Mouse (Mus musculus): ENCODE results near the gene Adprm.
"Not testable (repeated sequence)": the region's sequence is repeated elsewhere in the genome, so short reads cannot be mapped to it uniquely, and the experiment has no call there.

- not testable (repeated sequence) for TF ChIP-seq EP300 (IDR thresholded peaks at IDR 0.05; ENCODE audit: insufficient read depth, low read depth, low read length); CTCF (IDR thresholded peaks at IDR 0.05; ENCODE audit: low read depth, low read length)
Measured at GRCm38 (mm10) chr11:67092354-67092753, 40.0 kb upstream of the Adprm start.

Measured in ES-Bruce4 (cell line).